Mouse (Mus musculus) ES-E14 (cell line): ENCODE measurements around the gene Mrpl12.

Source experiments
- CHD2 ChIP-seq: IDR thresholded peaks from 2 replicates; pipeline ENCODE4 v1.6.1; 2014; ENCODE audit warnings: mild to moderate bottlenecking, low read depth, low read length, inconsistent platforms
- HCFC1 ChIP-seq: IDR thresholded peaks from 2 replicates; pipeline ENCODE4 v1.6.1; 2012; ENCODE audit warnings: low read length, inconsistent platforms, borderline replicate concordance; ENCODE audit not compliant: insufficient read depth
- MAFK ChIP-seq: IDR thresholded peaks from 2 replicates; pipeline ENCODE4 v1.6.1; 2014; ENCODE audit warnings: mild to moderate bottlenecking, low read depth, low read length, inconsistent platforms; ENCODE audit not compliant: insufficient read depth
- ZC3H11A ChIP-seq: IDR thresholded peaks from 2 replicates; pipeline ENCODE4 v1.6.1; 2012; ENCODE audit warnings: low read depth, mild to moderate bottlenecking, inconsistent platforms, low read length, borderline replicate concordance
- ZNF384 ChIP-seq: IDR thresholded peaks from 2 replicates; pipeline ENCODE4 v1.6.1; 2012; ENCODE audit warnings: low read depth, low read length, inconsistent platforms

GRCm38 (mm10) chr11:120525959-120526358 lies 41.5 kb downstream of the Mrpl12 start:
- no peak for TF ChIP-seq MAFK
- no peak for TF ChIP-seq CHD2
- no peak for TF ChIP-seq ZC3H11A
- TF ChIP-seq ZNF384: no peak
- no peak for TF ChIP-seq HCFC1
